Mouse (Mus musculus) ES-Bruce4 (cell line): ENCODE results near the gene Yjefn3. TPM values are rescaled to one million over a fixed set of nuclear protein-coding genes. Genes with fewer than 3 reads are reported as not detected.

Experiments
- H3K27ac ChIP-seq: 2 replicates; pipeline ENCODE4 v1.5.1; 2012; ENCODE audit warnings: low read length, inconsistent platforms; ENCODE audit not compliant: insufficient read depth
- H3K27me3 ChIP-seq: 2 replicates; pipeline ENCODE4 v1.6.1; 2012; ENCODE audit warnings: mild to moderate bottlenecking, low read length, inconsistent platforms; ENCODE audit not compliant: control insufficient read depth, poor library complexity, insufficient read depth, severe bottlenecking
- H3K36me3 ChIP-seq: 2 replicates; pipeline ENCODE4 v1.6.1; 2012; ENCODE audit warnings: inconsistent platforms, mild to moderate bottlenecking, low read length, moderate library complexity; ENCODE audit not compliant: control insufficient read depth, poor library complexity, insufficient read depth, severe bottlenecking
- H3K4me1 ChIP-seq: one replicate; pipeline ENCODE4 v1.8.1; 2011; ENCODE audit warnings: low read length; ENCODE audit not compliant: control insufficient read depth, insufficient read depth
- H3K4me3 ChIP-seq: 2 replicates; pipeline ENCODE4 v1.5.1; 2011; ENCODE audit warnings: low read depth, mild to moderate bottlenecking, low read length
- H3K9ac ChIP-seq: 2 replicates; pipeline ENCODE4 v1.6.1; 2012; ENCODE audit warnings: low read depth, mild to moderate bottlenecking, inconsistent platforms; ENCODE audit not compliant: poor library complexity, severe bottlenecking
- H3K9me3 ChIP-seq: replicated peaks from 2 replicates; pipeline ENCODE4 v1.6.1; 2012; ENCODE audit warnings: mild to moderate bottlenecking, low read length, inconsistent platforms; ENCODE audit not compliant: control insufficient read depth, poor library complexity, insufficient read depth, severe bottlenecking
- CTCF ChIP-seq: IDR thresholded peaks from one replicate; pipeline ENCODE4 v1.8.1; 2011; ENCODE audit warnings: low read depth, low read length
- EP300 ChIP-seq: IDR thresholded peaks from 2 replicates; pipeline ENCODE4 v1.6.1; 2011; ENCODE audit warnings: low read depth, low read length; ENCODE audit not compliant: insufficient read depth
- POLR2A ChIP-seq: IDR thresholded peaks from one replicate; pipeline ENCODE4 v1.8.1; 2011; ENCODE audit warnings: low read length; ENCODE audit not compliant: insufficient read depth
- polyA plus RNA-seq: library from polyadenylated mRNA; stranded (reverse); fragments of >200 nt; gene quantifications from 2 replicates; pipeline ENCODE4 v1.2.4, GENCODE M21; 2011; ENCODE audit warnings: low read depth; ENCODE audit not compliant: missing spikeins, insufficient read depth, insufficient read length

The Yjefn3 gene
- polyA plus RNA-seq, 1 experiment = 3.4 TPM

DNA sequence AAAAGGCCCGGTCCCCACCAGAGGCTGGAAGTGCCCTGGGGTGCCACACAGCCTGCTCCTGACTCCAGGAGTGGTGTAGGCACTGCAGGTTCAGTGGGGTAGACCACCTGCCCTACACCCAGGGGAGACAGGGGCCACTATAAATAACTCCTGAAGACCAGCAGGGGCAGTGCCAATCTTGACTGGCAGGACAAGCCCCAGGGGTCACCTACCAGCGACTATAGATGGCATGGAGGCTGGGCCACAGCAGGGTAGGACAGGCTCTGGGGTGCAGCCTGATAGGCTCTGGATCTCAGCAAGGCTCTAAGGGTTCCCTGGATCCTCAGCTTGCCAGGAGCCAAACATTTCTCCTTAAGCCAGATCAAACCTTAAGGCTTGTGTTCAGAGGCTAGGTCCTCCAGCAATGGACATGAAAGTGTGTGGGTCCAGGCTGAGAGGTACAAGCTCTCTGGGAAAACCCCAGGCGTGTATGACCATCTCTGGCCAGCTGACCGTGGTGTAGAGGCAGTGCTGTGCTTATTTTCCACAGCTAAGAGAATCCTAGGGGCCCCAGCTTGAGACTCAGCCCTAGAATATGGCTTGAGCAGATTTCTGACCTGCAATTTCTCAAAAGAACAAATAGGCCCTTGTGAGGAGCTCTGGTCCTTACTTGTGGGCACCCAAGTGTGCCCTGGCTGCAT, 6.6 kb downstream of the Yjefn3 start:
- Histone ChIP-seq H3K4me3 (no peak overlapping the region), H3K27ac (no peak overlapping the region), H3K36me3 (0 out of 2 replicates have a peak, but pooled peaks cover 7% of the 10 kb centered on the region), H3K9ac (no peak overlapping the region), H3K27me3 (no peaks in the 10 kb centered on the region), H3K9me3 (no peaks in the 10 kb centered on the region), H3K4me1 (peaks cover 6% of the 10 kb centered on the region)
- no peak for TF ChIP-seq POLR2A
- no peak for TF ChIP-seq CTCF
- TF ChIP-seq EP300 = no peak

GRCm38 (mm10) chr8:69894836-69895332, 7.6 kb downstream of the Yjefn3 start:
- no peak overlapping the region for H3K9ac ChIP-seq
- H3K36me3 ChIP-seq = 0 out of 2 replicates have a peak, but pooled peaks cover 7% of the 10 kb centered on the region
- no peak for TF ChIP-seq EP300
- no peak for TF ChIP-seq CTCF
- no peak for TF ChIP-seq POLR2A
- no peaks in the 10 kb centered on the region for H3K9me3 ChIP-seq
- H3K27me3 ChIP-seq = no peaks in the 10 kb centered on the region
- H3K4me1 ChIP-seq = peaks cover 6% of the 10 kb centered on the region
- no peak overlapping the region for H3K4me3 ChIP-seq
- H3K27ac ChIP-seq = no peak overlapping the region

DNA sequence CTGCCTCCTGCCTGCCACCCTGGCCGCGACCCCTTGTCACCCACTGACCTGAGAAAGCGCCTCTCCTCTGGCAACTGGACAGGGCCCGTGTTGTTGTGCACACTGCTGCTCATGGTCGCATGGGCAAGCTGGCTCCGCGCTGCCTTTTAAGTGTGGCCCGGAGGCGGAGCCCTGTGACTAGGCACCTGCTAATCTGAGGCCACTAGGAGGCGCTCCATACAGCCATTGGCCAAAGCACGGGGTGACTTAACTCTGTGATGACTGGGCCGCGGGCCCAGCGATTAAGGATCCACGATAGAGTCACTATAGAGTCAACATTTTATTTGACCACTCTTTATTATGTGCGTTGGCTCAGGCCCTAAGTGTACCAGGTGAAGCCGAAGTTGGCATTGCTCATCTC, 8.6 kb downstream of the Yjefn3 start:
- TF ChIP-seq CTCF (peak; percentile 85), EP300 (no peak)
- Histone ChIP-seq H3K27me3 (no peaks in the 10 kb centered on the region), H3K27ac (no peak overlapping the region), H3K36me3 (0 out of 2 replicates have a peak, but pooled peaks cover 7% of the 10 kb centered on the region), H3K9ac (no peak overlapping the region), H3K4me3 (no peak overlapping the region), H3K4me1 (peaks cover 6% of the 10 kb centered on the region), H3K9me3 (no peaks in the 10 kb centered on the region)

GRCm38 (mm10) chr8:69890813-69891241, 11.7 kb downstream of the Yjefn3 start:
- peak overlapping the region; percentile 28; the same call in 1 of the 2 replicates for H3K9ac ChIP-seq
- TF ChIP-seq POLR2A = no peak
- TF ChIP-seq CTCF = peak; percentile 86
- H3K9me3 ChIP-seq = no peaks in the 10 kb centered on the region
- peaks cover 6% of the 10 kb centered on the region for H3K4me1 ChIP-seq
- H3K27ac ChIP-seq = no peak overlapping the region
- peak overlapping the region; percentile 15 for H3K4me3 ChIP-seq
- no peaks in the 10 kb centered on the region for H3K36me3 ChIP-seq
- 0 out of 2 replicates have a peak, but pooled peaks cover 2% of the 10 kb centered on the region for H3K27me3 ChIP-seq

GRCm38 (mm10) chr8:69888902-69889301, 13.6 kb downstream of the Yjefn3 start:
- TF ChIP-seq EP300 = no peak
- no peak for TF ChIP-seq POLR2A
- no peak for TF ChIP-seq CTCF
- H3K4me1 ChIP-seq = no peaks in the 10 kb centered on the region
- no peaks in the 10 kb centered on the region for H3K36me3 ChIP-seq

DNA sequence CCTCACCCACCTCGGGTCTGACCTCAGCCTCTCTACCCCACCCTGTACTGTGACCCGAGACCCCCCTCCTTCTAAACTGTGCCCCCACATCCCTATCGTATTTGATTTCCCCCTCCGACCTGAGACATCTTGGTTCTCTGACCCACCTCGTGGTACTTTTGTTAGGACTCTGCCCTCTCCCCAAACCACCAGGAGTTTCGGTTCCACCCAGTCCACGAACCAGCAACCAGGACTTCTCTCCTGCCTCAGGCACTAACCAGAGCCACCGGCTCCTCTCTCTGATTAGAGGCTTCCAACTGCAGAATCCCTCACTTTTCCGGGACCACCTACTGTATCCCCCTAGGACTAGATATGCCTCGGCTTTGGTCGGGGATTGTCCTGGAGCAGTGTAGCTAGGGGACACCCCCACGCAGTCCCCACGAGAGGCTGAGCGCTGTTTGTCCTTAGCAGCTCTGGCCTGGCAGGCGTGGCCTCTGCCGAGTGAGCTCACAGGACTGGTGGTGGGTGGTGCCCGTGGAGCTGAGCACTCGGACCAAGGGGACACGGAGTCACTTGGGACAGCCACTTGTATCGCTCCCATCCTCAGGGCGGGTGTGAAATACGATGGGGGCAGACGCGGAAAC, 14.2 kb downstream of the Yjefn3 start:
- peak overlapping the region; percentile 51 for H3K4me3 ChIP-seq
- H3K9me3 ChIP-seq = no peaks in the 10 kb centered on the region
- peak overlapping the region; percentile 13 for H3K9ac ChIP-seq
- no peaks in the 10 kb centered on the region for H3K4me1 ChIP-seq
- no peak overlapping the region for H3K27ac ChIP-seq
- H3K27me3 ChIP-seq = 0 out of 2 replicates have a peak, but pooled peaks cover 2% of the 10 kb centered on the region
- no peaks in the 10 kb centered on the region for H3K36me3 ChIP-seq
- TF ChIP-seq CTCF (no peak), EP300 (no peak), POLR2A (no peak)

More at GRCm38 (mm10) chr8:69888902-69889301, 13.6 kb downstream of the Yjefn3 start:
- peak overlapping the region; percentile 13 for H3K9ac ChIP-seq
- no peaks in the 10 kb centered on the region for H3K9me3 ChIP-seq
- H3K27me3 ChIP-seq = 0 out of 2 replicates have a peak, but pooled peaks cover 2% of the 10 kb centered on the region
- peak overlapping the region; percentile 51 for H3K4me3 ChIP-seq
- no peak overlapping the region for H3K27ac ChIP-seq
